Mouse (Mus musculus) C2C12 (cell line): Measurements from ENCODE around the gene BC107364.
"Not testable (repeated sequence)": the region's sequence is repeated elsewhere in the genome, so short reads cannot be mapped to it uniquely, and the experiment has no call there.

Experiments
- CEBPB ChIP-seq: IDR thresholded peaks from one replicate; pipeline ENCODE4 v1.6.1; 2011; ENCODE audit warnings: low read depth, mild to moderate bottlenecking, control low read depth, moderate library complexity
- CTCF ChIP-seq: IDR thresholded peaks from one replicate; pipeline ENCODE4 v1.5.1; 2011; ENCODE audit not compliant: control insufficient read depth, insufficient read depth, insufficient read length
- MYOD1 ChIP-seq: IDR thresholded peaks from one replicate; pipeline ENCODE4 v1.6.1; 2011; ENCODE audit warnings: low read depth; ENCODE audit not compliant: control insufficient read depth, insufficient read length

- not testable (repeated sequence) for TF ChIP-seq CTCF, MYOD1, CEBPB
Measured at GRCm38 (mm10) chr3:96452262-96452661, at the start of gene BC107364.
